14 mouse cellular contexts compared by ENCODE assay signal in genomic region chr14:19927879-19928278, GRCm38 (mm10). TPM values are rescaled to one million over a fixed set of nuclear protein-coding genes. Genes with fewer than 3 reads are reported as not detected.
DNase-seq lines count a peak whose midpoint lies in the region; ATAC-seq and TF ChIP-seq lines count a peak whose summit lies in the region.
"Had no signal": no experiment of that assay in that cellular context is flagged by ENCODE, and none has a peak within 500 bp of the region (broad histone marks: within the 10 kb centered on the region; RNA-seq: fewer than 3 reads in every experiment).

No protein-coding gene starts in this region.

- no peak overlapping the region for H3K9ac ChIP-seq in hindbrain, embryonic 14.5 days
- no peak overlapping the region for H3K9ac ChIP-seq in liver, embryonic 15.5 days
- H3K9ac ChIP-seq: embryonic facial prominence, embryonic 15.5 days; midbrain, embryonic 12.5 days; stomach, embryonic 15.5 days had no signal

- WGBS in hindbrain, embryonic 10.5 days, result 41% methylated on average over 6 of the region's 6 CpGs
- 38% methylated on average over 6 of the region's 6 CpGs for WGBS in hindbrain, embryonic 14.5 days
- WGBS in bone marrow, adult 2 months, result 72% methylated on average over 6 of the region's 6 CpGs
- 27% methylated on average over 6 of the region's 6 CpGs for WGBS in liver, embryonic 15.5 days (ENCODE audit: insufficient replicate concordance)

- no peak for ATAC-seq in hindbrain, embryonic 14.5 days (ENCODE audit: low FRiP score)
- peak; percentile 80 for ATAC-seq in G1E (ENCODE audit: extremely low read depth, insufficient number of reproducible peaks, low FRiP score, poor library complexity, severe bottlenecking)
- peak; percentile 88 for ATAC-seq in liver, embryonic 15.5 days (ENCODE audit: insufficient read depth)
- ATAC-seq: activated CD4-positive, CD25-positive, alpha-beta regulatory T cell, adult 4 months had no signal

- H3K36me3 ChIP-seq in hindbrain, embryonic 10.5 days, result peaks cover 52% of the 10 kb centered on the region
- H3K36me3 ChIP-seq in hindbrain, embryonic 14.5 days (replicated peaks; ENCODE audit: control insufficient read depth, insufficient read depth), result peaks cover 5% of the 10 kb centered on the region; the same call in 1 of the 2 replicates
- peaks cover 40% of the 10 kb centered on the region for H3K36me3 ChIP-seq in G1E (replicated peaks)
- H3K36me3 ChIP-seq in liver, embryonic 15.5 days (replicated peaks), result no peaks in the 10 kb centered on the region
- H3K36me3 ChIP-seq: stomach, embryonic 15.5 days had no signal

- intact Hi-C loops in left cerebral cortex, postnatal 4 days (cut with DNase I), result no loop called here

- no peak for TF ChIP-seq CTCF in G1E (IDR thresholded peaks at IDR 0.05; ENCODE audit: low read depth, low read length)
- no peak for TF ChIP-seq CTCF in bone marrow, adult 2 months (IDR thresholded peaks at IDR 0.05; ENCODE audit: control insufficient read depth, insufficient read depth, low read length)

- peaks cover 32% of the 10 kb centered on the region for H3K4me1 ChIP-seq in hindbrain, embryonic 10.5 days (replicated peaks)
- peaks cover 4% of the 10 kb centered on the region; the same call in 1 of the 2 replicates for H3K4me1 ChIP-seq in hindbrain, embryonic 14.5 days (replicated peaks; ENCODE audit: control insufficient read depth, insufficient read depth, low read length)
- H3K4me1 ChIP-seq in G1E (ENCODE audit: insufficient read depth, low read depth, low read length), result peaks cover 17% of the 10 kb centered on the region
- H3K4me1 ChIP-seq in bone marrow, adult 2 months (ENCODE audit: control insufficient read depth, insufficient read depth, low read length), result no peaks in the 10 kb centered on the region
- peaks cover 16% of the 10 kb centered on the region for H3K4me1 ChIP-seq in liver, embryonic 15.5 days (replicated peaks)
- H3K4me1 ChIP-seq: embryonic facial prominence, embryonic 15.5 days; stomach, embryonic 15.5 days had no signal

- peaks cover 8% of the 10 kb centered on the region for H3K9me3 ChIP-seq in hindbrain, embryonic 10.5 days
- no peaks in the 10 kb centered on the region for H3K9me3 ChIP-seq in hindbrain, embryonic 14.5 days (ENCODE audit: control insufficient read depth, low read length)
- no peaks in the 10 kb centered on the region for H3K9me3 ChIP-seq in G1E (replicated peaks)
- H3K9me3 ChIP-seq in liver, embryonic 15.5 days (replicated peaks), result no peaks in the 10 kb centered on the region
- H3K9me3 ChIP-seq: midbrain, embryonic 12.5 days; stomach, embryonic 15.5 days had no signal

- no peak overlapping the region for H3K4me2 ChIP-seq in hindbrain, embryonic 14.5 days (replicated peaks)
- no peak overlapping the region; the same call in 1 of the 2 replicates for H3K4me2 ChIP-seq in liver, embryonic 15.5 days
- H3K4me2 ChIP-seq: embryonic facial prominence, embryonic 15.5 days; midbrain, embryonic 12.5 days; stomach, embryonic 15.5 days had no signal

- DNase-seq in hindbrain, embryonic 10.5 days (ENCODE audit: low spot score), result no peak
- no peak for DNase-seq in hindbrain, embryonic 14.5 days (ENCODE audit: low spot score)
- DNase-seq in G1E (ENCODE audit: low spot score), result no peak
- no peak for DNase-seq in right cerebral cortex, postnatal 14 days
- no peak for DNase-seq in left cerebral cortex, postnatal 4 days
- DNase-seq: cerebellum, postnatal 36 days; kidney, adult 2 months; lung, adult 2 months had no signal

- H3K27ac ChIP-seq in hindbrain, embryonic 10.5 days, result peak overlapping the region; percentile 35; the same call in 1 of the 2 replicates
- H3K27ac ChIP-seq in hindbrain, embryonic 14.5 days, result no peak overlapping the region
- peak overlapping the region; percentile 20; the same call in 1 of the 2 replicates for H3K27ac ChIP-seq in bone marrow, adult 2 months (ENCODE audit: control insufficient read depth, insufficient read depth, low read depth, low read length, poor library complexity)
- peak overlapping the region; percentile 53; the same call in 1 of the 2 replicates for H3K27ac ChIP-seq in liver, embryonic 15.5 days (replicated peaks)
- H3K27ac ChIP-seq: embryonic facial prominence, embryonic 15.5 days; midbrain, embryonic 12.5 days; stomach, embryonic 15.5 days had no signal

- no peak overlapping the region for H3K4me3 ChIP-seq in hindbrain, embryonic 10.5 days
- no peak overlapping the region for H3K4me3 ChIP-seq in hindbrain, embryonic 14.5 days (replicated peaks; ENCODE audit: low read length)
- no peak overlapping the region for H3K4me3 ChIP-seq in G1E (ENCODE audit: low read depth, low read length)
- no peak overlapping the region for H3K4me3 ChIP-seq in bone marrow, adult 2 months (replicated peaks; ENCODE audit: control insufficient read depth, low read depth, low read length)
- no peak overlapping the region for H3K4me3 ChIP-seq in liver, embryonic 15.5 days (replicated peaks)
- H3K4me3 ChIP-seq: embryonic facial prominence, embryonic 15.5 days; midbrain, embryonic 12.5 days; stomach, embryonic 15.5 days had no signal

- TF ChIP-seq POLR2A in bone marrow, adult 2 months (IDR thresholded peaks at IDR 0.05; ENCODE audit: borderline replicate concordance, control insufficient read depth, low read depth, low read length), result no peak

- H3K27me3 ChIP-seq in hindbrain, embryonic 10.5 days (ENCODE audit: insufficient read depth, poor library complexity, severe bottlenecking), result no peaks in the 10 kb centered on the region
- H3K27me3 ChIP-seq in hindbrain, embryonic 14.5 days (ENCODE audit: control insufficient read depth, insufficient read depth, low read length), result no peaks in the 10 kb centered on the region
- H3K27me3 ChIP-seq in G1E (ENCODE audit: insufficient read depth, low read length), result no peaks in the 10 kb centered on the region; the same call in 1 of the 2 replicates
- H3K27me3 ChIP-seq in liver, embryonic 15.5 days, result no peaks in the 10 kb centered on the region
- H3K27me3 ChIP-seq: embryonic facial prominence, embryonic 15.5 days; midbrain, embryonic 12.5 days; stomach, embryonic 15.5 days had no signal

RNA-seq across cellular contexts. Expression of gene Gng2, which starts 49.5 kb away (rescaled TPM):
- 105 and 141 TPM in 2 replicates for polyA plus RNA-seq in hindbrain, embryonic 10.5 days (2016; fragmentation: Nextera tagmentation; extraction: Ambion mirVana)
- 362 and 393 TPM in 2 replicates for polyA plus RNA-seq in hindbrain, embryonic 14.5 days (2014; fragmentation: Nextera tagmentation; extraction: Ambion mirVana)
- total RNA-seq in G1E (2014; fragmentation: Nextera tagmentation) (85.9 and 90.4 TPM in 2 replicates), G1E (2017) (280 and 293 TPM in 2 replicates)
- 3.4 and 4.3 TPM in 2 replicates for polyA plus RNA-seq in G1E (2012)
- 8.7 and 23.1 TPM in 2 replicates for polyA plus RNA-seq in bone marrow, adult 2 months (2011; ENCODE audit: insufficient read depth, insufficient read length, low replicate concordance, missing spikeins)
- 8.1 and 9.8 TPM in 2 replicates for polyA plus RNA-seq in liver, embryonic 15.5 days (2015; fragmentation: Nextera tagmentation; extraction: Ambion mirVana)
- total RNA-seq in left cerebral cortex, postnatal 4 days (2021), result 100 to 1,000 TPM; 813 to 824 TPM
